Mouse (Mus musculus): Measurements from ENCODE around the gene Fam129a. TPM values are rescaled to one million over a fixed set of nuclear protein-coding genes. Genes with fewer than 3 reads are reported as not detected.

Fam129a gene
- total RNA-seq, 1 experiment = 7.5 TPM

DNA sequence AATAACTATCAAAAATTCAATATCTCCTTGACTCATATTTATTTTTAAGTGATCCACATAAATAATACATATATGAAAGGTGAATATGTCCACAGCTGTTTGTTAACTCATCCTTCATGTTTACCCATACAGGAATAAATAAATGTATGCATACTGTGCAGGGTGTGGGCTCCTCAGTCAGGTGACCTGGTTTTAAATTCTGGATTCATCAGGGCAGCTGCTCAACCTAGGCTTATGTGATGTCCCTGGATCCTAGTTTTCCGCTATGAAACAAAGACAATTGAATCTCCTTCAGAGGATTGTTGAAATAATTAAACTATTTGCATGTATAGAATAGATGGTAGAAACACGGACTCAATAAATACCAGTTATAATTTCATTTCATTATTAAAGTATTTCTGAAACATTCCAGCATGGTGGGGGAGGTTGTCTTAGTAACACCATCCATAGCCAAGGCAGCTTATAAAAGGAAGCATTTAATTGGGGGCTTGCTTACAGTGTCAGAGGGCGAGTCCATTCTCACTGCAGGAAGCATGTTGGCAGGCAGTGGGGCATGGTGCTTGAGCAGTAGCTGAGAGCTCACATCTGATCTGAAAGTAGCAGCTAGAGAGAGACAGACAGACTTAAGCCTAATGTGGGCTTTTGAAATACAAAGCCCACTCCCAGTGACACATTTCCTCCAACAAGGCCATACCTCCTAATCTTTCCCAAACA lies 198.4 kb downstream of the Fam129a start:
- DNase-seq (ENCODE audit: low read depth, low spot score) = no peak
- Histone ChIP-seq H3K4me3 (ENCODE audit: insufficient read depth in 1 of 2, low read depth in 1 of 2, low read length in 2 of 2, poor library complexity in 1 of 2, severe bottlenecking in 1 of 2) (no peak overlapping the region), H3K27ac (ENCODE audit: insufficient read depth, low read depth, low read length, poor library complexity, severe bottlenecking) (no peak overlapping the region), H3K36me3 (ENCODE audit: control insufficient read depth, insufficient read depth, low read length, poor library complexity, severe bottlenecking) (no peaks in the 10 kb centered on the region), H3K9me3 (ENCODE audit: control insufficient read depth, insufficient read depth, low read depth, low read length) (no peaks in the 10 kb centered on the region), H3K4me1 (ENCODE audit: control insufficient read depth in 2 of 2, insufficient read depth in 2 of 2, low read length in 2 of 2, poor library complexity in 1 of 2) (no peaks in the 10 kb centered on the region), H3K9ac (ENCODE audit: insufficient read depth, low read depth, low read length, poor library complexity, severe bottlenecking) (no peak overlapping the region)
- in situ Hi-C loops (cut with MboI; ENCODE audit: low sequenced_read_pairs in 2 of 2, unreplicated experiment in 2 of 2) = no loop called here
- no peak for TF ChIP-seq CHD2 (IDR thresholded peaks at IDR 0.05; ENCODE audit: low read depth, low read length)
- TF ChIP-seq HCFC1 (IDR thresholded peaks at IDR 0.05; ENCODE audit: borderline replicate concordance, insufficient read depth, low read length) = no peak
- no peak for TF ChIP-seq ZC3H11A (IDR thresholded peaks at IDR 0.05; ENCODE audit: borderline replicate concordance, low read depth, low read length)
- TF ChIP-seq ZNF384 (IDR thresholded peaks at IDR 0.05; ENCODE audit: low read depth, low read length) = no peak
- no peak for TF ChIP-seq MAFK (IDR thresholded peaks at IDR 0.05; ENCODE audit: insufficient read depth, low read depth, low read length)

Other genes starting within 250 kb of the Fam129a start
- gene Ivns1abp, start 226.7 kb upstream of the Fam129a start, total RNA-seq (2012; rRNA removed) = 76.9 and 89.5 TPM in 2 replicates
- 16.9 and 22.6 TPM in 2 replicates for gene Swt1, start 142.7 kb upstream of the Fam129a start, total RNA-seq (2012; rRNA removed)
- 18.1 and 19.8 TPM in 2 replicates for gene Trmt1l, start 142.6 kb upstream of the Fam129a start, total RNA-seq (2012; rRNA removed)
- gene Rnf2, start 70.2 kb upstream of the Fam129a start, total RNA-seq (2012; rRNA removed) = 54.1 and 58.9 TPM in 2 replicates
- gene Edem3, start 184.2 kb downstream of the Fam129a start, total RNA-seq (2012; rRNA removed) = 43.4 and 45.5 TPM in 2 replicates